Mouse (Mus musculus): ENCODE measurements around the gene Nrd1. TPM values are rescaled to one million over a fixed set of nuclear protein-coding genes. Genes with fewer than 3 reads are reported as not detected.

Nrd1 gene
- 136 and 150 TPM in 2 replicates for polyA plus RNA-seq (2012; rRNA removed)

- no peak for TF ChIP-seq CTCF (IDR thresholded peaks at IDR 0.05; ENCODE audit: borderline replicate concordance, insufficient read depth, low read depth, low read length)
- TF ChIP-seq POLR2A (IDR thresholded peaks at IDR 0.05; ENCODE audit: borderline replicate concordance, insufficient read depth, low read length) = peak; percentile 91
- H3K27me3 ChIP-seq (ENCODE audit: control insufficient read depth, insufficient read depth, low read length) = no peaks in the 10 kb centered on the region
Observed at GRCm38 (mm10) chr4:108999999-109000950, at the start of gene Nrd1. Gene Nrd1, plus strand, starts transcription at chr4:109000655.

GRCm38 (mm10) chr4:108951663-108952062, 48.8 kb upstream of the Nrd1 start:
- Histone ChIP-seq H3K27me3 (ENCODE audit: control insufficient read depth, insufficient read depth, low read length) (no peaks in the 10 kb centered on the region), H3K4me1 (ENCODE audit: control insufficient read depth, insufficient read depth, low read length) (peaks cover 4% of the 10 kb centered on the region), H3K27ac (ENCODE audit: insufficient read depth, low read length) (no peak overlapping the region), H3K4me3 (replicated peaks; ENCODE audit: insufficient read depth, low read depth, low read length) (no peak overlapping the region)
- TF ChIP-seq POLR2A (IDR thresholded peaks at IDR 0.05; ENCODE audit: borderline replicate concordance, insufficient read depth, low read length) (no peak), CTCF (IDR thresholded peaks at IDR 0.05; ENCODE audit: borderline replicate concordance, insufficient read depth, low read depth, low read length) (no peak)
- no peak for DNase-seq
- WGBS = 51% methylated on average over 4 of the region's 4 CpGs

More at GRCm38 (mm10) chr4:108999999-109000950, at the start of gene Nrd1:
- H3K4me3 ChIP-seq (replicated peaks; ENCODE audit: insufficient read depth, low read depth, low read length) = peak within 1 kb of the TSS; percentile 68
- peak; percentile 99 to 100 for DNase-seq
- peak within 1 kb of the TSS; percentile 77 for H3K27ac ChIP-seq (ENCODE audit: insufficient read depth, low read length)
- H3K4me1 ChIP-seq (ENCODE audit: control insufficient read depth, insufficient read depth, low read length) = no peaks in the 10 kb centered on the region
- whole genome bisulfite sequencing = under 1% methylated on average over 58 of the region's 58 CpGs

GRCm38 (mm10) chr4:108959696-108960095, 40.8 kb upstream of the Nrd1 start:
- no peak for DNase-seq
- no peaks in the 10 kb centered on the region for H3K27me3 ChIP-seq (ENCODE audit: control insufficient read depth, insufficient read depth, low read length)
- TF ChIP-seq CTCF (IDR thresholded peaks at IDR 0.05; ENCODE audit: borderline replicate concordance, insufficient read depth, low read depth, low read length) = no peak
- no peaks in the 10 kb centered on the region for H3K4me1 ChIP-seq (ENCODE audit: control insufficient read depth, insufficient read depth, low read length)
- no peak overlapping the region for H3K27ac ChIP-seq (ENCODE audit: insufficient read depth, low read length)
- H3K4me3 ChIP-seq (replicated peaks; ENCODE audit: insufficient read depth, low read depth, low read length) = no peak overlapping the region
- WGBS = 87% methylated on average over 3 of the region's 3 CpGs

DNA sequence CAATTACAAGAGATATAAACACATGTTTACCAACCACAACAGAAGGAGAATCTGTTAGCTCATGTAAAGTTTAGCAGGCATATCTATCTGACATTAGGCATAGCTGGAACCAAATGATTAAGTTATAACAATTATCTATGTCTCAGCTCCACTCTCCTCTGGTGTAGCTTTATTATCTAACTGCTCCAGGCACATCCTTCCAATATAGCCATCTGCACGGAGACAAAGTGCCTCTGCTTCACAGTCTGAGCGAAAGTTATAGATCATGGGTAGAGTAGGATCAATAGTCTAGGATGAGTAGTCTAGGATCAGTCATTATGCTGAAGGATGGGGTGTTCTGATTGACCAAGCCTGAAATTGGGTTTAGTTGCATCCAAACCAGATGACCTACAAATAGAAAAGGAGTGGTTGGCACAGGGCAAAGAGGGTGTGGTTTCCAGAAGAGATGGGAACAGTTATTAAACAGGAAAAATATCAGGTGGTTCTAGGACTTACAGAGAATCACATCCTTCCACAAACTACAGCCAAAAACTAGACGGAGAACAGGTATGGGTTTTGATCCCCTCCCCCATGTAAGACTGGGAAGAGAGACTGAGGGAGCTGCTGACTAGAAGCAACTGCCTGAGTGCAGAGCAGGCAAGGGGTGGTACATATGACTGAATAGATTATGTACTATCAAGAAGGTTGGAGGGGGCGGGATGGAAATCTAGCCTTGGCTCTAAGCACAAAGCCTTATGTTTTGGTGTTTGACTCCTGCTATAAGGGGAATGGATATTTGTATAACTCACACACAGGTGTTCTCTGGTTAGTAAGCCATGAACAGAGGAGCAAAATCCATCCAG, 39.6 kb upstream of the Nrd1 start:
- no peak overlapping the region for H3K27ac ChIP-seq (ENCODE audit: insufficient read depth, low read length)
- no peaks in the 10 kb centered on the region for H3K4me1 ChIP-seq (ENCODE audit: control insufficient read depth, insufficient read depth, low read length)
- H3K27me3 ChIP-seq (ENCODE audit: control insufficient read depth, insufficient read depth, low read length) = no peaks in the 10 kb centered on the region
- no peak for DNase-seq
- no peak overlapping the region for H3K4me3 ChIP-seq (replicated peaks; ENCODE audit: insufficient read depth, low read depth, low read length)
- no peak for TF ChIP-seq CTCF (IDR thresholded peaks at IDR 0.05; ENCODE audit: borderline replicate concordance, insufficient read depth, low read depth, low read length)
- WGBS = 84% methylated on average over 4 of the region's 4 CpGs

DNA sequence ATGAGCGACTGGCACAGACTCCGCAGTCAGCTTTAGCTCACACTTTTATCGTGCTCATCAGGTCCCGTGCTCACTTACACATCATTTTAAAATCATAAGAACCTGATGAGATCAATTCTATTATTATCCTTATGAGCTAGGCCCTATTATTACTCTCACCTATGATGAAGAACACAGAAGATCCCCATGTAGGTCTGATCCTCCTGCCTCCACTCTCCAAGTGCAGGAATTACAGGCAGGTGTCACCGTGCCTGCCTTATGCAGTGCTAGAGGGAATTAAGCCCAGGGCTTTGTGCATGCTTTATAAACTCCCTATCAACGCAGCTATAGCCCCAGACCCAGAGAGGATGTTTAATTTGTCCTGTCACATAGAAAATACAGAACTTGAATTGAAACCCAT, 37.4 kb upstream of the Nrd1 start:
- no peak for DNase-seq
- no peak for TF ChIP-seq POLR2A (IDR thresholded peaks at IDR 0.05; ENCODE audit: borderline replicate concordance, insufficient read depth, low read length)
- TF ChIP-seq CTCF (IDR thresholded peaks at IDR 0.05; ENCODE audit: borderline replicate concordance, insufficient read depth, low read depth, low read length) = no peak
- Histone ChIP-seq H3K27ac (ENCODE audit: insufficient read depth, low read length) (no peak overlapping the region), H3K27me3 (ENCODE audit: control insufficient read depth, insufficient read depth, low read length) (no peaks in the 10 kb centered on the region), H3K4me1 (ENCODE audit: control insufficient read depth, insufficient read depth, low read length) (no peaks in the 10 kb centered on the region), H3K4me3 (replicated peaks; ENCODE audit: insufficient read depth, low read depth, low read length) (no peak overlapping the region)
- 87% methylated on average over 6 of the region's 6 CpGs for WGBS

DNA sequence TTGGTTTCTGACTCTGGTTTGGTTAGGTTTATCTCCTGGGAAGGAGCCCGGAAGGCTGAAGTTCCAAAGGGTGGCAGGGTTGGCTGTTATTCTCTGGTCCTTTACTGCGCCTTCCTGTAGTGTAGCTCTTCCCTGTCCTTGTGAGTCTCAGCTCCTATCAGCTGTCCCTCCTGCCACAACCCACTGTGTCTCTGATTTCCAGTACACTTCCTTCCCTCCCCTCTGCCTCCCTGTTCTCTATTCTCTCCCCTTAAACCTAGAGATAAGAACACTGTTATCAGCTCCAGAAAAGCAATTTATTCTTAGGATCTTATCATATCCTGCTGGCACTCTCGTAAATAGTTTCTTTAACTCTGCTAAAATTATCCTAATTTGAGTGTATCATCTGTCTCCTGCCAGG, 30.9 kb upstream of the Nrd1 start:
- TF ChIP-seq POLR2A (IDR thresholded peaks at IDR 0.05; ENCODE audit: borderline replicate concordance, insufficient read depth, low read length) (no peak), CTCF (IDR thresholded peaks at IDR 0.05; ENCODE audit: borderline replicate concordance, insufficient read depth, low read depth, low read length) (no peak)
- H3K4me1 ChIP-seq (ENCODE audit: control insufficient read depth, insufficient read depth, low read length) = no peaks in the 10 kb centered on the region
- DNase-seq = no peak
- H3K4me3 ChIP-seq (replicated peaks; ENCODE audit: insufficient read depth, low read depth, low read length) = no peak overlapping the region
- 82% methylated on average over 3 of the region's 3 CpGs for WGBS
- no peaks in the 10 kb centered on the region for H3K27me3 ChIP-seq (ENCODE audit: control insufficient read depth, insufficient read depth, low read length)
- no peak overlapping the region for H3K27ac ChIP-seq (ENCODE audit: insufficient read depth, low read length)

DNA sequence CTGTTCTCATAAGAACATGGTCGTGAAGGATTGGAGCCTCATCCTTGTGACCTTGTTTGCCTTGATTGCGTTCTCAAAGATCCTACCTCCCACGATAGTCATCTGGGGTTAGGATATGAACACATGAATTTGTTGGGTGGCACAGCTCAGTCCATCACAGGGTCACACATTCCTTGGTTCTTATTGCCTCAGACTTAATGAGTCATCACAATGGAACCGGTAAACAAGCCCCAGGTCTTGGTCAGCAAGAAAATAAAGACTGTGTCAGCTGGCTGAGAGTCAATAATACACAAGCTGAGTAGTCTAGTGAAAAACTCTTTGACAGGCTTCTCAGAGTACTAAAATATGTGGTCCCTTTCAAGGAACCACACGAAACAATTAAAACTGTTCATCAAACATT, 29.4 kb upstream of the Nrd1 start:
- Histone ChIP-seq H3K27ac (ENCODE audit: insufficient read depth, low read length) (no peak overlapping the region), H3K27me3 (ENCODE audit: control insufficient read depth, insufficient read depth, low read length) (no peaks in the 10 kb centered on the region), H3K4me1 (ENCODE audit: control insufficient read depth, insufficient read depth, low read length) (no peaks in the 10 kb centered on the region), H3K4me3 (replicated peaks; ENCODE audit: insufficient read depth, low read depth, low read length) (no peak overlapping the region)
- TF ChIP-seq POLR2A (IDR thresholded peaks at IDR 0.05; ENCODE audit: borderline replicate concordance, insufficient read depth, low read length) = no peak
- no peak for TF ChIP-seq CTCF (IDR thresholded peaks at IDR 0.05; ENCODE audit: borderline replicate concordance, insufficient read depth, low read depth, low read length)
- WGBS = 80% methylated on average over 5 of the region's 5 CpGs
- DNase-seq = no peak
